Mouse (Mus musculus): Measurements from ENCODE around the gene Mlxipl. TPM values are rescaled to one million over a fixed set of nuclear protein-coding genes. Genes with fewer than 3 reads are reported as not detected.

The Mlxipl gene
- 0.20 TPM for polyA plus RNA-seq (2017; shearing (Covaris generic))

DNA sequence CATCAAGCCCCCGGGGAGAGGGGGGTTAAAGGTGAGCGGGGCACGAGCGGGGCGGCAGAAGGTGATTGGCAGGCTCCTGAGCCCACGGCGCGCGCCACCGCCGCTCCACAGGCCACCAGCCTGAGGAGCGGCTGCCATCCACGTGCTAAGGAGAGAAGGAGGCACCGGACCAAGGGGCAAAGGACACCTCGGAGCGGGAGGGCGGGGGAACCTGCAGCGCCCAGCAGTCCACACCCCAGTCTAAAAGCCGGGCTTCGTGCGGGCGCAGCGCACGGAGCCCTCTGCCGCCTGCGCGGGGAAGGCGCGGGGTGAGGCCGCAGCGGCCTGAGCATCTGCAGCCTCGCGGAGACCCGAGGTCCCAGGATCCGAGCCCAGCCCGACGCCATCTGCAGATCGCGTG, at the start of gene Mlxipl:
Gene Mlxipl, plus strand, starts transcription at position 238 of the 400 bp plus-strand sequence.

DNA sequence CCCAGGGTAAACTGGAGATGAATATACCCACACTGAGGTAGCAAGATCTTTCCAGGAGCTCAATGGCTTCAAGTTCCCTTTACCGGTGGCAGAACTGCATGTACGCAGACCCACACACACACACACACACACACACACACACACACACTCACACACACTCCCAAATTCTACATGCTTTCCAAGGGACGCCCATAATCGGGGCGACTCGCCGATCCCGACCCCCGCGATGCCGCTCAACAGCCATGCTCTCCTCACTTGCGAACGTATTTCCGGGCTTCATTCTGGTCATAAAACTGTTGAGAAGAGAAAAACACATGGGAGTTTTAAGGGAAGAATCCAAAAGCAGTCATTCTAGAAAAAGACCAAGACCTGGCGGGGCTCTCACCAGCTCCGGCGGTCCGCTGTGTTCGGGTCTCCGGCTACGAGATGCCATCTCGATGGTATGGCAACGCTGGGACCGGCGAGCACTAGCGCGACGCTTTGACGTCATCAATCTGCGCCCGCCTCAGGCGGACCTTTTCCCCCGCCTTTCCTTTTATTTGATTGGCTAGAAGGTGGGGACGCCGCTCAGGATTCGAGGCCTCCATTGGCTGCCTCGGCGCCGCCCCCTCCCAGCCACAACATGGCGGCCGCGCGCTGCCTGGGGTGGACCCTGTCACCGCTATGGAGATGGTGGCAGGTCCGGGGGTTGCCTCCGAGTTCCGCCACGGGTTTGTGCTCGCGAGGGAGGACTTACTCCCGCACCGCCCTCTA, 25.9 kb upstream of the Mlxipl start, which contains the start of gene Dnajc30:
Gene Dnajc30, plus strand, starts transcription at position 574 of the 753 bp plus-strand sequence.

DNA sequence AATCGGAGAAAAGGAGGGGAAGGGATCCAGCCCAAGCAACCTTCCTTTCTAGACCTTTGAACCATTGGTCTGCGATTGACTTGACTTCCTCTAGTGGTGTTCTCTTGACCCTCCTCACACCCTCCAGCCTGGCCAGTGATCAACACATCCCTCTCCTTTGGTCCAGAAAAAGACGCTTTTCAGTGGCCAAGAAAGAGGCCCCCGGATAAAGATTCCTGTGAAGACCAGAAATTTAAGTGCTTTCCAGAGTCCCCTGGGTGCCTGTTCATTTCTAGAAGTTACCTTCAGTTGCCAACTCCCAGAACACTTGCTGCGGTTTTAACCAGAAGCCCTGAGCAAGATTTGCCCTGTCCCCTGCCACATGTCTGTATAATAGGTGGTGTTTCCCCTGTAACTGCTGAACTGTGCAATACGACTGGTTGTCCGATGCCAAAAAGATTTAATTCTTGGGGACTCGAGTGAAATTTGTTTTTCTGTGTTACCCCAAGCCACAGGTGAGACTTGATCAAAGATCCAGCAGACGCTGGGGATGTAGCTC, 24.7 kb upstream of the Mlxipl start, which contains the start of gene Bud23:
Gene Bud23, minus strand, starts transcription at position 51 of the 538 bp plus-strand sequence.

DNA sequence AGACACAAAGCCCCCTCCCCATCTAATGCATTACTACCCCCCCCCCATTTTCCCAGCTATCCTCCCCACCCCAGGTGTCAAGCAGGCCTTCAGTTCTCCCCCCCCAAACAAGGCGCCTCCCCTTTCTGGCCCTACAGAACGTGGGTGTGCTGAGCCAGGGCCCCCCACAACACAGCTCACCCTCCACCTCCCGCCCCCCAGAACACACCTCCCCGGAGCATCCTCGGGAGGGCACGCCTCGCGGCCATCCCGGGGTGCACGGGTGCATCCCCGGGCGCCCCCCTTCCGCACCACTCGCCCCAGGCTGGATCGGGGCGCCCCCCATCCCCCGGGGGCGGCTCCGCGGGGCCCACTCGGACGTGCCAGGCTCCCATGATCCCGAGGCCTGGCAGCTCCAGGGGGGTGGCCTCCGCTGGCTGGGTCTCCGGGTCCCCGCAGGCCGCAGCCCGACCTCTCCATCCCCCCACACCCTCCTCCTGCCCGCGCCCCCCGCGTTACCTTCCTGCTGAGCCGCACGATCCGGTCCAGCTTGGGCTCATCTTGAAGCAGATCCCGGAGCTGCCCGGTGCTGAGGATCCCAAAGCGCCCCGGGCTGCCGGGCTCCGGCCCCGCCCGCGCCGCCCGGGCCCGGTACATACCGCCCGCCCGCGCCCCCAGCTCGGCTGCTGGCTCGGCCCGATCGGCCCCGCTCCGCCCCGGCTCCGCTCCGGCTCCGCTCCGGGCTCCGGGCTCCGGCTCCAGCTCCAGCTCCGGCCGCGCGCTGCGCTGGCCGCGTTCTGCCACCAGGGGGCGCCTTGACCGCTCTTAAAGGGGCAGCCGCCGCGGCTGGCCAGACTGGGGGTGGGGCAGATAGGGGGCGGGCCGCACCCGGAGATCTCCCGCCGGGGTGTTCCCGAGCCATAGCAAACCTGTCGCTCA, 11.9 kb upstream of the Mlxipl start, which contains the start of gene Vps37d:
Gene Vps37d, minus strand, starts transcription at position 703 of the 918 bp plus-strand sequence.

DNA sequence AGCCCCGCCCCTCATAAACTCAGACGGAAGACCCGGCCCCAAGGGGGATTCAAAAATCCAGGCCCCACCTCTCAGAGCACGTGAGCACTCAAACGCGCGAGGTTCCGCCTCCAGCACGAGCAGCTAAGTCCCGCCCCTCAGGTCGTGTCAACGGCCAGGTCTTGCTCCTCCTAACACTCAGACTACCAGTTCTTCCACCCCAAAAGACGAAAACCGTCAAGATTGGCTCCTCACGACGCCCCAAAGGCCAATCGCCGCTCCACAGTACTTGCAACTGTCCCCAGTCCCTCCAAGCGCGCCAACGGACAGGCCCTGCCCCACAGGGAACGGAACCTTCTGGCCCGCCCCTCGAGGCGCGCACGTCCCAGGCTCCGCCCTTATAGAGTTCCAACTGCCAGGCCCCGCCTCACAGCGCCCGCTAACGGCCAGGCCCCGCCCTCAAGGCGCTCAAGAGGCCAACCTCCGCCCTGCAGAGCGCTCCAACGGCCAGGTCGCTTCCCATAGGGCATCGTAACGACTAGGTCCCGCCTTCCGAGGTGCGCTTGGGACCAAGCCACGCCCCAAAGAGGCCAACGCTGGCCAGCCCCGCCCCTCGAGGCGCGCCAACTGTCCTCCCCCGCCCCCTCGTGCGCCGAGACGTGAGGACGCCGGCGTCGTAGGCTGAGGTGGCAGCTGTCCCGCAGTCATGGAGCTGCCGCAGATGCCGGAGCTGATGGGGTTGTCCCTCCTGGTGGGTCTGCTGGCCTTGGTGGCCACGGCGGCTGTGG, 59.5 kb downstream of the Mlxipl start, which contains the start of gene Tbl2:
Gene Tbl2, plus strand, starts transcription at position 605 of the 767 bp plus-strand sequence.

GRCm38 (mm10) chr5:135168063-135169062, 78.7 kb downstream of the Mlxipl start, which contains the start of gene Bcl7b:
Gene Bcl7b, plus strand, starts transcription at chr5:135168283.

DNA sequence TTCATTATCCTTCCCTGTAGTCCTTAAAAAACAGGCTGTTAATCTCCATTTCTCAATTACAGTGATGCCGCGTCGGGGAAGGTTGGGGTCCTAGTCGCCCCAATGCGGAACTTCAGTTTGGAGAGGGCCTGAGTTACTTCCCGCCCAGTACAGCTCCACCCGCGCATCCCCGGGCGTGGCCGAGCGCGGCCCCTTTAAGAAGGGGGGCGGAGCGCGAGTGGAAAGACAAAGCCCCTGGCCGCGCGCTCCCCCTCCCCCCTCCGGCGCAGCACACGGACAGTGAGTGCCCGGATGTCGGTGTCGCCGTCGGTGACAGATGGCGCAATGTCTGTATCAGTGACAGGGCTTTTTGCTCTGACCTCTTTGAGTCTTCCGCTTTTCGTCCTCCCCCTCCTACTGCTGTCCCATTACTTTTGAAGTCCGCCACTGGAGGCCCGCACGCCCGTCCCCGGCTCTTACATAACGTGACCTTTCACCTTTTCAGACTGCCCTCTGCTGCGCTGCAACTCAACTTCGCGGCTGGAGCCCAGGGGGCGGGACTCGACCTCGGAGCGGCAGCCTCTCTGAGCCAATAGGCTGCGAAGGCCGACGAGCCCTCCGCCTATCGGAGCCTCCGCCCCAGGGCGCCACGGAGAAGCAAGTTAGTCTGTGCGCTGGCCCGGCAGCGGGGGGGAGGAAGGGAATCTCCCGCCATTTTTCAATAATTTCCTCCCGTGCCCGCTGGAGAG, 97.1 kb downstream of the Mlxipl start, which contains the start of gene Baz1b:
Gene Baz1b, plus strand, starts transcription at position 644 of the 728 bp plus-strand sequence.

Other genes starting within 250 kb of the Mlxipl start
- gene Tmem270, start 183.2 kb upstream of the Mlxipl start, polyA plus RNA-seq (2017; shearing (Covaris generic)): not detected
- gene Cldn13, start 174.4 kb upstream of the Mlxipl start, polyA plus RNA-seq (2017; shearing (Covaris generic)): not detected
- gene Mettl27, start 157.5 kb upstream of the Mlxipl start, polyA plus RNA-seq (2017; shearing (Covaris generic)): 14.3 TPM
- 0.16 TPM for gene Cldn4, start 143.0 kb upstream of the Mlxipl start, polyA plus RNA-seq (2017; shearing (Covaris generic))
- gene Cldn3, start 103.7 kb upstream of the Mlxipl start, polyA plus RNA-seq (2017; shearing (Covaris generic)): not detected
- 92.5 TPM for gene Abhd11, start 80.7 kb upstream of the Mlxipl start, polyA plus RNA-seq (2017; shearing (Covaris generic))
- gene Stx1a, start 66.4 kb upstream of the Mlxipl start, polyA plus RNA-seq (2017; shearing (Covaris generic)): 24.8 TPM
- gene Dnajc30, start 25.7 kb upstream of the Mlxipl start, polyA plus RNA-seq (2017; shearing (Covaris generic)): 20.5 TPM
- gene Bud23, start 24.9 kb upstream of the Mlxipl start, polyA plus RNA-seq (2017; shearing (Covaris generic)): 110 TPM
- gene Vps37d, start 11.6 kb upstream of the Mlxipl start, polyA plus RNA-seq (2017; shearing (Covaris generic)): 0.19 TPM
- gene Tbl2, start 59.8 kb downstream of the Mlxipl start, polyA plus RNA-seq (2017; shearing (Covaris generic)): 13.8 TPM
- gene Bcl7b, start 78.4 kb downstream of the Mlxipl start, polyA plus RNA-seq (2017; shearing (Covaris generic)): 107 TPM
- gene Baz1b, start 97.4 kb downstream of the Mlxipl start, polyA plus RNA-seq (2017; shearing (Covaris generic)): 51.2 TPM
- gene Fzd9, start 161.3 kb downstream of the Mlxipl start, polyA plus RNA-seq (2017; shearing (Covaris generic)): not detected

Measured in CD4-positive, CD25-positive, alpha-beta regulatory T cell (primary cell).